Mouse (Mus musculus) erythroblast, embryonic 14.5 days (primary cell): Measurements from ENCODE around the gene Dpp4.

Source experiments
- GATA1 ChIP-seq: IDR thresholded peaks from 2 replicates; pipeline ENCODE4 v1.6.1; 2012; ENCODE audit warnings: low read length, inconsistent platforms, mixed read lengths
- TAL1 ChIP-seq: IDR thresholded peaks from 3 replicates; pipeline ENCODE4 v1.6.1; 2012; ENCODE audit warnings: low read length, inconsistent platforms, mixed read lengths

GRCm38 (mm10) chr2:62411211-62412080 lies 585 bp downstream of the Dpp4 start:
- TF ChIP-seq GATA1 (no peak), TAL1 (no peak)
